Mouse (Mus musculus): Measurements from ENCODE around the gene Xcl1. TPM values are rescaled to one million over a fixed set of nuclear protein-coding genes. Genes with fewer than 3 reads are reported as not detected.
"Not testable (repeated sequence)": the region's sequence is repeated elsewhere in the genome, so short reads cannot be mapped to it uniquely, and the experiment has no call there.

Xcl1 gene
- polyA plus RNA-seq (2015; fragmentation: Nextera tagmentation; extraction: Ambion mirVana), result not detected in 2 replicates

DNA sequence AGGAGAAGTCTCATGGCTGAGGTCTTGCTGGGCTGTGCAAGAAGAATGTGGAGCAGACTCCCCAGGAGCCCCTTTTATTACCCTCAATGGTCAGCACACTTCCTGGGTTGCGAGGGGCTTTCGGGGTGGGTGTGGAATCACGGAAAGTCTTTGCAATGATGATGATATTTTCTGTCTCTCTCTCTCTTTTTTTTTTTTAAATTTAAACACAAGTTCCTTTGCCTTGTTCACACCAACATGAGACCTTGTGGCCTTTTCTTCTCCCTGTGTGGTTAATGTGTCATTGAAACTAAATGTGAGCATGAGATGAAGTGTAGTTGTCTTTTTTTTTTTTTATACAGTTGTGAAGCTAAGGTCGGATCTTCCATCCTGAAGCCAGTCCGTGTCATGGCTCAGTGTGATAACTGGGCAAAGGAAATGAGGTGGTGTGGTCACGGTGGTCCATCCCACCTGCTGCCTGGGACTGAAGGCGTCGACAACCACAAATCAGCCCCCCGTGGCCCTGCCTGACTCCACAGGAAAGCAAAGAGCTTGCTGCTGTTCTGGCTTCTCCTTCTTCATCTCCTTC is at the start of gene Xcl1:
Xcl1 (minus strand) TSS at position 51 of the 568 bp plus-strand sequence.
- ATAC-seq, result no peak
- Histone ChIP-seq H3K4me2 (no peak within 1 kb of the TSS), H3K9ac (no peak within 1 kb of the TSS), H3K27ac (no peak within 1 kb of the TSS), H3K4me1 (no peaks in the 10 kb centered on the region), H3K4me3 (no peak within 1 kb of the TSS), H3K27me3 (no peaks in the 10 kb centered on the region), H3K36me3 (ENCODE audit: poor library complexity, severe bottlenecking) (no peaks in the 10 kb centered on the region), H3K9me3 (replicated peaks) (no peaks in the 10 kb centered on the region)
- 80% methylated on average over 9 of the region's 9 CpGs for WGBS

DNA sequence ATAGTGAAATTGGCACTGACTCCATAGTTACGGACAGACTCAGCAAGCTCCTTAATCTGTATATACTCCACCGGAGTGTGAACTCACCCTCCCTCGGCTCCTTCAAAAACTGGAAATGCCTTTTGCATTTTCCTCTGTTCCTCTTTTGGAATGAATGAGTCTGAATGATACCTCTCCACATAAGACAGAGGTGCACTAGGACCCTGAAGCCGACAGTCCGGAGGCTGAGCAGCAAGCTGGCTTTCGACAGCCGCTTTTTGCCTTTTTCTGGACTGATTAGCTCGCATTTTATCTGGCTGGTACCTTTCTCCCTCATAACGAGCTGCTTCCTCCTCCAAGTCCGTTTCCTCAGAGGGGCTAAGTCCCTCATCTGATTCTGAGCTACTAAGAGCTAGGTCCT is 49.4 kb upstream of the Xcl1 start:
- not testable (repeated sequence) for ATAC-seq; H3K36me3 ChIP-seq (ENCODE audit: poor library complexity, severe bottlenecking); H3K27me3 ChIP-seq; H3K9ac ChIP-seq; H3K4me3 ChIP-seq; H3K27ac ChIP-seq; H3K9me3 ChIP-seq (replicated peaks); H3K4me2 ChIP-seq; H3K4me1 ChIP-seq
- 85% methylated on average over 10 of the region's 10 CpGs for WGBS

DNA sequence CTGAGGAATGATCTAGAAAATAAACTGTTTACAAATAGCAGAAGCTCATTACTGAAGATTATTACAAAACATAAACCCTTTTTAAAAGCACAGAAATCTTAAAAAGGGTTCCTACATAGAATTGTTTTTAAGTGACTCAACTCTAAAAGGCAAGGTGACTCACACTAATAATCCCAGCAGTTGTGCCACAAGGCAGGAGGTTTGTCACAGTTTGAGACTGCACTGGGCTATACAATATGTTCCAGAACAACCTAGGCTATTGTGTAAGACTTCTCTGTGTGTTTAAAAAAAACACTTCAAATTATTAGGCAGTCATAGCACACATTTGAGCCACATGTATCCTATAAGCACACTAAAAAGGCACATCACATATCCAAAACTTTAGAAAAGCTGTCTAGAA is 42.0 kb upstream of the Xcl1 start:
- Histone ChIP-seq H3K36me3 (ENCODE audit: poor library complexity, severe bottlenecking) (no peaks in the 10 kb centered on the region), H3K27me3 (no peaks in the 10 kb centered on the region), H3K4me3 (no peak overlapping the region), H3K4me1 (no peaks in the 10 kb centered on the region), H3K27ac (no peak overlapping the region), H3K9ac (no peak overlapping the region), H3K4me2 (no peak overlapping the region), H3K9me3 (replicated peaks) (no peaks in the 10 kb centered on the region; the same call in 1 of the 2 replicates)
- no peak for ATAC-seq

DNA sequence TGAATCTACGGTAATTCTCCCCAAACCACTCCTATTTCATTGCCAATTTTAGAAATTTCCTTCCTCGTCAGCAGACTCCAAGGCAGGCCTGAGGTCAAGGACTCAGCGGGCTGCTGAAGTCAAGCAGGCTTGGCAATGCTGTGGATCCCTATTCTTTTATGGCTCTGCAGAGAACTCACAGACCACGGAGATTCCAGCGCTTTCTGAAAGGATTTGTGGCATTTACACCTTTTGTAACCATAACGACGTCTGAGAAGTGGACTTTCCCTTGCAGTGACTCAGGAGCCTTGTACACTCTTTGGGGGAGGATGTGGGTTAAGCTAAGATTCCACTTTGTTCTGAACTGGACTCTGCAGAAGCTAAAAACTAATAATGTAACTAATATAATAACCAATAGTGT is 40.4 kb upstream of the Xcl1 start:
- Histone ChIP-seq H3K4me1 (no peaks in the 10 kb centered on the region), H3K4me3 (no peak overlapping the region), H3K27ac (no peak overlapping the region), H3K9ac (no peak overlapping the region), H3K4me2 (no peak overlapping the region), H3K9me3 (replicated peaks) (no peaks in the 10 kb centered on the region), H3K36me3 (ENCODE audit: poor library complexity, severe bottlenecking) (no peaks in the 10 kb centered on the region), H3K27me3 (no peaks in the 10 kb centered on the region)
- ATAC-seq, result no peak
- WGBS, result 84% methylated on average over 7 of the region's 7 CpGs

DNA sequence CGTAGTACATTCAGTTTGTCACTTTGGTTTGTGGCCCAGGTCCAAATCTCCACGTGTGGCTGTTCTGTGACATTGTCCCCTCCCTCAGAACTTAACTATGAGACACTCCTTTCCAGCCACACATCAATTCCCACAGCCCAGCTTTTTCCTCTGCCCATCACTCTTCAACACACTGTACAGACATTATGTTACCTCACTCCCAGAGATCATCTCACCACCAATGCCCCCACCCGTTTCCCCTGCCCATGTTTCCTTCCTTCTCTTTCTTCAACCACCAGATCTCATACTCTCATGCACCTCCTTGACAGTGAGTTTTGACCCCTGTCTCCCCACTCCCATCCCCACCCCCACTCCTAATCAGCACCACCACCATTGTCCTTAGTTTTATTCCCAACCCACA is 39.9 kb upstream of the Xcl1 start:
- H3K4me3 ChIP-seq, result no peak overlapping the region
- H3K27me3 ChIP-seq, result no peaks in the 10 kb centered on the region
- no peaks in the 10 kb centered on the region for H3K4me1 ChIP-seq
- H3K9ac ChIP-seq, result no peak overlapping the region
- no peak for ATAC-seq
- no peaks in the 10 kb centered on the region for H3K9me3 ChIP-seq (replicated peaks)
- H3K36me3 ChIP-seq (ENCODE audit: poor library complexity, severe bottlenecking), result no peaks in the 10 kb centered on the region
- WGBS, result 91% methylated on average over 3 of the region's 3 CpGs
- no peak overlapping the region for H3K27ac ChIP-seq
- no peak overlapping the region for H3K4me2 ChIP-seq

DNA sequence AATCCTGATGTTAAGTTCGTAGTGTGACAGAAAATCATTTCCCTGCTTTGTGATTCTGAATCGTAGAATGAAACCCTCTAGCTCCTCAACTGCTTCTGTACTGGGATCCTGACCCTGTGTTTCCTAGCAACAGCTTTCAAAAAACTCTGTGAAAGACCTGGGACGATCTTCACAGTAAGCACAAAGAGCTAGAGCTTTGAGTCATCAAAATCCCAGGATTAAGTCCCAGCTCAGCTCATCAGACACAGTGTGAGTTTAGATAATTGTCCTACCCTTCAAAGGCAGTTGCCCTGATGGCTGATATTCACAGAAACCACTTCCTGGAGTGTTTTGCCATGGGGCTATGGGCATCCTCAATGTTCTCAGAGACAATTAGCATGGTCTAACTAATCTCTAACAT is 38.5 kb upstream of the Xcl1 start:
- Histone ChIP-seq H3K4me1 (no peaks in the 10 kb centered on the region), H3K27ac (no peak overlapping the region), H3K27me3 (no peaks in the 10 kb centered on the region), H3K36me3 (ENCODE audit: poor library complexity, severe bottlenecking) (no peaks in the 10 kb centered on the region), H3K4me3 (no peak overlapping the region), H3K9me3 (replicated peaks) (no peaks in the 10 kb centered on the region), H3K9ac (no peak overlapping the region), H3K4me2 (no peak overlapping the region)
- peak; percentile 70 for ATAC-seq
- WGBS, result 2% methylated on average over 3 of the region's 3 CpGs

DNA sequence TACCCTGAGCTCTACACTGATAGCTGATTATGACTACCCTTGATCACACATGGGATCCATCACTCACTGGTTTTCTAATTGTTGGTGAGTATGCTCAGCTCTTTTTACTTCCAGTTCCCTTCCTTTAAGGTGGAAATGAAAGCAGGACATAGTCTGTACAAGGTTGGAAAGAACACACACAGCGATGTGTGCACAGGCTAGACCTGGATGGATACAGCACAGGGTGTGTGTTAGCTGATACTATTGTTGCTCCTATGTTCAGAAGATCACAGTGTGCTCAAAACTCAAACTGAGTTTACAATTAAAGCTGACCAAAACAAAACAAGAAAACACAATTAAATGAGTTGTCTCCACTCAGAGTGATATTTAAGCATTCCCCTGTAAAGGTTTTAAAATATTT is 38.0 kb upstream of the Xcl1 start:
- H3K4me1 ChIP-seq, result no peaks in the 10 kb centered on the region
- no peak overlapping the region for H3K4me2 ChIP-seq
- H3K27me3 ChIP-seq, result no peaks in the 10 kb centered on the region
- no peaks in the 10 kb centered on the region for H3K9me3 ChIP-seq (replicated peaks)
- H3K4me3 ChIP-seq, result no peak overlapping the region
- H3K9ac ChIP-seq, result no peak overlapping the region
- H3K27ac ChIP-seq, result no peak overlapping the region
- WGBS, result 87% methylated on average over 1 of the region's 1 CpGs
- no peaks in the 10 kb centered on the region for H3K36me3 ChIP-seq (ENCODE audit: poor library complexity, severe bottlenecking)
- ATAC-seq, result no peak

DNA sequence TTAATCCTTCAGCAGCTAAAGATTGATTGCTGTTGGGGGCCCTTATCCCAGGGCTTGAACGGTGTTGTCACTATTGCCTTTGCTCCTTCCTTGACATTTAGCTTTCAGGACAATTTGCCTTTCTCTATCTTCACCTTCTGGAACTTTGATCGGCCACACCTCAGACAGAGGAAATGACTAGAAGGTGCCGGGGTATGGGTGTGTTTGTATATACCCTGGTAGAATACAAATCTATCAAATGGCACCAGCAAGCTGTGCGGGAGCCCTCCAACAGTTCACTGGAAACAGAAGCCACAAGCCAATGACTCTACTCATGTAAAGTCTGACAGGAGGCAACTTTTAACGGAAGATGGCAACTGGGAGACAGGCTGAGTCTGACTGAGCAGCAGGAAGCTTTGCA is 37.4 kb upstream of the Xcl1 start:
- no peak overlapping the region for H3K9ac ChIP-seq
- H3K4me3 ChIP-seq, result no peak overlapping the region
- WGBS, result 93% methylated on average over 5 of the region's 5 CpGs
- no peaks in the 10 kb centered on the region for H3K9me3 ChIP-seq (replicated peaks)
- no peak overlapping the region for H3K27ac ChIP-seq
- H3K4me1 ChIP-seq, result no peaks in the 10 kb centered on the region
- no peaks in the 10 kb centered on the region for H3K27me3 ChIP-seq
- H3K4me2 ChIP-seq, result no peak overlapping the region
- H3K36me3 ChIP-seq (ENCODE audit: poor library complexity, severe bottlenecking), result no peaks in the 10 kb centered on the region
- no peak for ATAC-seq

DNA sequence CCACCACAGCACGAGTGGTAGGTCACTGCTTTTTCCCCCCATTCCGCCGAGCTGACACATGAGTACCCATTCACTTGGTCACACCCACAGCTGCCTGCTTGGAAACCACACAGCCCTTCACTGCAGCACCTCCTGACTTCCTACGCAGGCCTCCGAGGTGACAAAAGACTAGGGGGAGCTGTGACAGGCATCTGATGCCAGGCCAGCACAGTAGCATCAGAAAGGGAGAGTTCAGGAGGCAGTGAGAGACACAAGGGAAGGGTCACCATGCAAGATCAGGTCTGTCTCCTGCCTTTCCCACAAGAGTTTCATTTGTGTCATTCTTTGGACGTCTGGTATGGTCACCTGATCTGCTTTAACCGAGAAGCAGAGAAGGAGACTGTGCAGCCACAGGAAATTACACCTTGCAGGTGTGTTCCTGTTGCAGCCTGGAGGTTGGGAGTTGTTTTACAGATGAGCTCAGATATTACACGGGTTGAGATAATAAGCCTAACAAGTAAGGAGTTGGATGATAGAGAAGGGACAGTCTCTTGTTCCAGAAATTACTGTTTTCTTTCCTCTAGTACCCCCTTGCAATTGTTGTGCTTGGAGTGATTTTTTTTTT is 30.9 kb upstream of the Xcl1 start:
- WGBS, result 50% methylated on average over 8 of the region's 8 CpGs
- Histone ChIP-seq H3K36me3 (ENCODE audit: poor library complexity, severe bottlenecking) (no peaks in the 10 kb centered on the region), H3K9me3 (replicated peaks) (no peaks in the 10 kb centered on the region), H3K4me2 (no peak overlapping the region), H3K27ac (no peak overlapping the region), H3K4me1 (no peaks in the 10 kb centered on the region), H3K27me3 (no peaks in the 10 kb centered on the region), H3K9ac (no peak overlapping the region), H3K4me3 (no peak overlapping the region)
- ATAC-seq, result no peak

DNA sequence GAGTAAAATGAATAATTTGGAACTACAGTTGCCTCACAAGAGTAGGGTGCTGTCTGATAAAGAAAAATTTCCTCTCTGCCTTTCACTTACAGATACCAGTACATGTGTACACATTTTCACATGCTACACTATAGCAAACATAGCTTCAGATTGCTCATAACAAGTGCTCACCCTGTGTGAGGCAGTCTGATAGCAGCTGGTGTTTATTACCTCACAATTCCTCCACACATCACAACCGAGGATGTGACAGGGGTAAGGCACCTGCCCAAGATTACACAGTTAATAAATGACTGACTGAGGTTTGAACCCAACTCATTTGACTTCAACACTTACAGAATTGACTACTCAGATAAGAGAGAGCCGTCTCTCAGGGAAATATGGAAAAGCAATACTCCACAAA is 25.3 kb upstream of the Xcl1 start:
- no peak overlapping the region for H3K4me3 ChIP-seq
- ATAC-seq, result no peak
- H3K27ac ChIP-seq, result no peak overlapping the region
- no peaks in the 10 kb centered on the region for H3K36me3 ChIP-seq (ENCODE audit: poor library complexity, severe bottlenecking)
- no peaks in the 10 kb centered on the region for H3K27me3 ChIP-seq
- H3K9ac ChIP-seq, result no peak overlapping the region
- H3K4me2 ChIP-seq, result no peak overlapping the region
- H3K4me1 ChIP-seq, result peaks cover 7% of the 10 kb centered on the region; the same call in 1 of the 2 replicates
- 48% methylated on average over 2 of the region's 2 CpGs for WGBS
- no peaks in the 10 kb centered on the region for H3K9me3 ChIP-seq (replicated peaks)

DNA sequence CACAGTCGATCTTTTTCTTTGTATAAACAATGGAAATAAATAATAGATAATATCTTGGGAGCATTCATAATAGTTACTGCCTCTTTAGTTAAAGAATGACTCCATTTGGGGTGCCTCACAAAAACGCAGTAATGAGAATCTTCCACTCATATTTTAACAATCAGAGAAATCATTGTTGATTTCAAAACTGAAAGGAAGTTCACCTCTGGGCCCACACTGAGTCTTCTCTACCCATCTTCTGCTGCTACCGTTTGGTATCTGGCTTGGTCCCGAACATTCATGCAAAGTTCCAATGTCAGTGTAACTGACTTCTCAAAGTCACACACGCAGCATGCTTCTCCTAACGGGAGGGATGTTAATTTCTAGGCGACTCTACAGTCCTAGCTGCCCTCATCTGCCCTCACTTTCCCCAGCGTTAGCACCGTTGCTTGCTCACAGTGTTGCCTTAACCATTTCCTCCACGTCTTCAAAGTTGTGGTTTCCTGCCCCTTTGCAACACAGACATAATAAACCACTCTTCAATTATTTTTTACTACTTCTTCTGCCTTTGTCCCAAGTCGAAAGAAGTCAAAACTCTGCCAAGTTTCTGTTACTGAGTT is 24.6 kb upstream of the Xcl1 start:
- no peaks in the 10 kb centered on the region for H3K9me3 ChIP-seq (replicated peaks)
- H3K27me3 ChIP-seq, result no peaks in the 10 kb centered on the region
- WGBS, result 27% methylated on average over 11 of the region's 11 CpGs

DNA sequence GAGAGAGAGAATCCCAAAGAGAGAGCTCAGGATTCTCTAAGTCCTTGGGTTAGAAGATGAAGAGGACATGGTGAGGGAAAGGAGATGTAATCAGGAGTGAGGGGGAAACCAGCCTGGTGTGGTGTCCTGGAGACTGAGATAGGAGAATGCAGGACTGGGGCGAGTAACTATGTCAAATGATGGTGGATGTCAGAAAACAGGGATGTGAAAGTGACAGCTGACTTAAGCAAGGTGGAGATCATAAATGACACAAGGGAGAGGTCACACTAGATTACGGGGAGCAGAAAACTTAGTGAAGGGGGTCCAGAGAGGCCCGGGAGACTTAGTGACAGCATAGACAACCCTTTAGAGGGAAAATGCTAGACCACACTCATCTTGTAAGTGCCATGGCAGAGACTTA is 23.8 kb upstream of the Xcl1 start:
- H3K36me3 ChIP-seq (ENCODE audit: poor library complexity, severe bottlenecking), result no peaks in the 10 kb centered on the region
- no peak overlapping the region for H3K9ac ChIP-seq
- peaks cover 7% of the 10 kb centered on the region; the same call in 1 of the 2 replicates for H3K4me1 ChIP-seq
- no peaks in the 10 kb centered on the region for H3K27me3 ChIP-seq
- no peak overlapping the region for H3K27ac ChIP-seq
- ATAC-seq, result no peak
- H3K4me2 ChIP-seq, result no peak overlapping the region
- no peaks in the 10 kb centered on the region for H3K9me3 ChIP-seq (replicated peaks)
- 91% methylated on average over 3 of the region's 3 CpGs for WGBS
- no peak overlapping the region for H3K4me3 ChIP-seq

More for the DNA sequence above, 24.6 kb upstream of the Xcl1 start:
- H3K36me3 ChIP-seq (ENCODE audit: poor library complexity, severe bottlenecking), result no peaks in the 10 kb centered on the region
- H3K4me1 ChIP-seq, result peaks cover 7% of the 10 kb centered on the region; the same call in 1 of the 2 replicates
- no peak overlapping the region for H3K9ac ChIP-seq
- H3K4me3 ChIP-seq, result no peak overlapping the region
- ATAC-seq, result no peak
- no peak overlapping the region for H3K27ac ChIP-seq
- H3K4me2 ChIP-seq, result no peak overlapping the region

DNA sequence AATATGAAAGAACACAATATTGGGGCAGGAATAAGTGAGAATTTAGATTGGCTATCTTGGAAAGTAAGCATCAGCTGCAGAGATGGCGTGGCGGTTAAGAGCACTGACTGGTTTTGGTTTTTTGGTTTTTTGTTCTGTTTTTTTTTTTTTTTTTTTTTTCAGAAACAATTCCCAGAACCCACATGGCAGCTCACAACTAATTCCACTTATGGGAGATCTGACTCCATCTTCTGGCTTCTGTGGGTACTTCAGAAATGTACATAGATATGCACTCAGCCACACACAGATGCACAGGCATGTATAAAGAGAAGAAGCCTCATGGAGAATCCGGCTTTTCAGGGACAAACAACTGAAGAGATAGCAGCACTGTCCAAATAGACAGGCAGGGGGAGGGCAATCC is 22.6 kb upstream of the Xcl1 start:
- H3K9me3 ChIP-seq (replicated peaks), result no peaks in the 10 kb centered on the region
- H3K27ac ChIP-seq, result no peak overlapping the region
- H3K4me3 ChIP-seq, result no peak overlapping the region
- WGBS, result over 99% methylated on average over 3 of the region's 3 CpGs
- no peaks in the 10 kb centered on the region for H3K27me3 ChIP-seq
- no peaks in the 10 kb centered on the region for H3K36me3 ChIP-seq (ENCODE audit: poor library complexity, severe bottlenecking)
- H3K9ac ChIP-seq, result no peak overlapping the region
- no peak overlapping the region for H3K4me2 ChIP-seq
- ATAC-seq, result no peak
- peaks cover 7% of the 10 kb centered on the region; the same call in 1 of the 2 replicates for H3K4me1 ChIP-seq
